Mouse (Mus musculus): ENCODE measurements around the gene Capn15.

Gene Capn15

GRCm38 (mm10) chr17:25919144-25919785 lies 66.3 kb downstream of the Capn15 start, which contains the start of gene Rab40c:
TSS of gene Rab40c (minus strand) at chr17:25919727.
- DNase-seq (ENCODE audit: low spot score), result no peak

- no peak for DNase-seq (ENCODE audit: low spot score)
These were observed 67.4 kb downstream of the Capn15 start for GRCm38 (mm10) chr17:25918037-25918750.

GRCm38 (mm10) chr17:25916931-25917647 lies 68.5 kb downstream of the Capn15 start:
- peak; percentile 33 for DNase-seq (ENCODE audit: low spot score)

- no peak for DNase-seq (ENCODE audit: low spot score)
These were observed 71.3 kb downstream of the Capn15 start for GRCm38 (mm10) chr17:25914295-25914694.

- no peak for DNase-seq (ENCODE audit: low spot score)
These were observed 71.7 kb downstream of the Capn15 start for GRCm38 (mm10) chr17:25913877-25914275.

- peak; percentile 23 for DNase-seq (ENCODE audit: low spot score)
These were observed 72.3 kb downstream of the Capn15 start for GRCm38 (mm10) chr17:25913186-25913876.

- peak; percentile 33 for DNase-seq (ENCODE audit: low spot score)
These were observed 73.8 kb downstream of the Capn15 start for GRCm38 (mm10) chr17:25911816-25912215.
